Mouse (Mus musculus) erythroblast, embryonic 14.5 days (primary cell): ENCODE measurements around the gene Sri.

Experiments used
- GATA1 ChIP-seq: IDR thresholded peaks from 2 replicates; pipeline ENCODE4 v1.6.1; 2012; ENCODE audit warnings: low read length, inconsistent platforms, mixed read lengths
- TAL1 ChIP-seq: IDR thresholded peaks from 3 replicates; pipeline ENCODE4 v1.6.1; 2012; ENCODE audit warnings: low read length, inconsistent platforms, mixed read lengths

- TF ChIP-seq GATA1 (no peak), TAL1 (no peak)
Observed at GRCm38 (mm10) chr5:8013276-8013675, 32.6 kb upstream of the Sri start.
